Mouse (Mus musculus) adrenal gland, postnatal 10 days (tissue): ENCODE results near the gene Cacna1d. TPM values are rescaled to one million over a fixed set of nuclear protein-coding genes. Genes with fewer than 3 reads are reported as not detected.

Experiments
- DNase-seq: peaks from one replicate; pipeline ENCODE4 v3.0.0; 2021; ENCODE audit warnings: mixed read lengths
- total RNA-seq, 2 experiments: library from RNA; stranded (reverse); gene quantifications; 2 replicates each; pipeline ENCODE4 v1.2.3; 2021

Gene Cacna1d
- total RNA-seq, 2 experiments from 2014 or later = 11.5 to 17.3 TPM

GRCm38 (mm10) chr14:30079729-30080128 lies 411.5 kb downstream of the Cacna1d start:
- DNase-seq = no peak

GRCm38 (mm10) chr14:30078115-30078808 lies 413.0 kb downstream of the Cacna1d start:
- DNase-seq = no peak

- DNase-seq = peak; percentile 16
Observed at GRCm38 (mm10) chr14:30075268-30075887, 415.9 kb downstream of the Cacna1d start.

GRCm38 (mm10) chr14:30068566-30068965 lies 422.7 kb downstream of the Cacna1d start:
- DNase-seq = no peak

- no peak for DNase-seq
Observed at GRCm38 (mm10) chr14:30066752-30067151, 424.5 kb downstream of the Cacna1d start.

GRCm38 (mm10) chr14:30064864-30065263 lies 426.4 kb downstream of the Cacna1d start:
- DNase-seq = no peak

- DNase-seq = no peak
Observed at GRCm38 (mm10) chr14:30056031-30056766, 435.1 kb downstream of the Cacna1d start.

GRCm38 (mm10) chr14:30054922-30055321 lies 436.3 kb downstream of the Cacna1d start:
- no peak for DNase-seq

- no peak for DNase-seq
Observed at GRCm38 (mm10) chr14:30050280-30050679, 441.0 kb downstream of the Cacna1d start.

GRCm38 (mm10) chr14:30048049-30048448 lies 443.2 kb downstream of the Cacna1d start:
- DNase-seq = no peak

GRCm38 (mm10) chr14:30046976-30047375 lies 444.3 kb downstream of the Cacna1d start:
- no peak for DNase-seq

GRCm38 (mm10) chr14:30045704-30046220 lies 445.5 kb downstream of the Cacna1d start:
- no peak for DNase-seq

- DNase-seq = no peak
Observed at GRCm38 (mm10) chr14:30045239-30045638, 446.0 kb downstream of the Cacna1d start.

- no peak for DNase-seq
Observed at GRCm38 (mm10) chr14:30043356-30043940, 447.8 kb downstream of the Cacna1d start.

GRCm38 (mm10) chr14:30041836-30042235 lies 449.4 kb downstream of the Cacna1d start:
- DNase-seq = no peak

- no peak for DNase-seq
Observed at GRCm38 (mm10) chr14:30039413-30039812, 451.8 kb downstream of the Cacna1d start.

- DNase-seq = no peak
Observed at GRCm38 (mm10) chr14:30038431-30038830, 452.8 kb downstream of the Cacna1d start.

- no peak for DNase-seq
Observed at GRCm38 (mm10) chr14:30033405-30033804, 457.9 kb downstream of the Cacna1d start.

- peak; percentile 65 for DNase-seq
Observed at GRCm38 (mm10) chr14:30027378-30027777, 463.9 kb downstream of the Cacna1d start.

- no peak for DNase-seq
Observed at GRCm38 (mm10) chr14:30024387-30024786, 466.9 kb downstream of the Cacna1d start.

- DNase-seq = no peak
Observed at GRCm38 (mm10) chr14:30022471-30022870, 468.8 kb downstream of the Cacna1d start.

GRCm38 (mm10) chr14:30019792-30020575 lies 471.3 kb downstream of the Cacna1d start:
- DNase-seq = no peak
